Mouse (Mus musculus) E14TG2a.4 (cell line): Measurements from ENCODE around the gene Gimap3.

Experiments used
- CTCF ChIP-seq: conservative IDR thresholded peaks from 2 replicates; pipeline ENCODE4 v1.5.1; 2014; ENCODE audit warnings: low read length
- NANOG ChIP-seq: IDR thresholded peaks from 2 replicates; pipeline ENCODE4 v1.6.1; 2014; ENCODE audit warnings: borderline replicate concordance, low read length, mixed read lengths

GRCm38 (mm10) chr6:48720326-48720725 lies 50.3 kb downstream of the Gimap3 start:
- TF ChIP-seq CTCF = no peak
- no peak for TF ChIP-seq NANOG
